ENCODE assay signal across 15 mouse cellular contexts in the genomic region with DNA sequence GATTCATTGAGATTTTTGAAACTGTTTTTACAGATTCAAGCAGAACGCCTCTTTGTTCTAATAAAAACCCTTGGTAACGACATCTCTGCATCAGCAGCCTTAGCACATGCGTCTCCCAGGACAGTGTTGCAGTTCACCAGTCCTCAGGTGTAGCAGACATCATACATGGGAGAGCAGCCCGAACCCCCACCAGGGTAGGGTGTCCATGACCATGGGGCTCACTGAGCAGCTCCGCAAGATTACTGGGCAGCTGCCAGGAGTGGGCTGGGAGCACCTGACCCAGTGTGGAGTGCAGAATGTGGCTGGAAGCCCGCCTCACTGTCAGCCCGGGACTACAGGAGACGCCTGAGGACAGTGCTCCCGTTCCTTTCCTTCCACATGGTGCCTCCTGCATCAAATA. TPM values are rescaled to one million over a fixed set of nuclear protein-coding genes. Genes with fewer than 3 reads are reported as not detected.
A peak's percentile ranks its signal among the peaks of the same experiment; 100 is the strongest.
DNase-seq lines count a peak whose midpoint lies in the region; ATAC-seq and TF ChIP-seq lines count a peak whose summit lies in the region.
"Had no signal": no experiment of that assay in that cellular context is flagged by ENCODE, and none has a peak within 500 bp of the region (broad histone marks: within the 10 kb centered on the region; RNA-seq: fewer than 3 reads in every experiment).

No protein-coding gene starts in this region.

- peaks cover 12% of the 10 kb centered on the region for H3K4me1 ChIP-seq in intestine, embryonic 14.5 days (replicated peaks; ENCODE audit: control insufficient read depth, insufficient read depth, low read length)
- peaks cover 39% of the 10 kb centered on the region for H3K4me1 ChIP-seq in intestine, embryonic 15.5 days (replicated peaks)
- peaks cover 86% of the 10 kb centered on the region for H3K4me1 ChIP-seq in G1E (ENCODE audit: insufficient read depth, low read depth, low read length)
- H3K4me1 ChIP-seq in kidney, adult 2 months (ENCODE audit: control insufficient read depth, insufficient read depth, low read length): peaks cover 22% of the 10 kb centered on the region
- peaks cover 15% of the 10 kb centered on the region for H3K4me1 ChIP-seq in forebrain, embryonic 12.5 days

- H3K27me3 ChIP-seq in intestine, embryonic 14.5 days (replicated peaks; ENCODE audit: control insufficient read depth, insufficient read depth, low read length): no peaks in the 10 kb centered on the region
- H3K27me3 ChIP-seq in intestine, embryonic 15.5 days (replicated peaks): no peaks in the 10 kb centered on the region
- H3K27me3 ChIP-seq in G1E (ENCODE audit: insufficient read depth, low read length): no peaks in the 10 kb centered on the region
- H3K27me3 ChIP-seq in kidney, adult 2 months (replicated peaks; ENCODE audit: control insufficient read depth, insufficient read depth, low read length): no peaks in the 10 kb centered on the region
- peaks cover 29% of the 10 kb centered on the region for H3K27me3 ChIP-seq in forebrain, embryonic 12.5 days

- no peak overlapping the region for H3K9ac ChIP-seq in intestine, embryonic 14.5 days (ENCODE audit: low read length)
- no peak overlapping the region for H3K9ac ChIP-seq in intestine, embryonic 15.5 days
- H3K9ac ChIP-seq in forebrain, embryonic 12.5 days: no peak overlapping the region
- H3K9ac ChIP-seq: neural tube, embryonic 13.5 days had no signal

- no peak for TF ChIP-seq CTCF in G1E (IDR thresholded peaks at IDR 0.05; ENCODE audit: low read depth, low read length)
- TF ChIP-seq CTCF in kidney, adult 2 months (conservative IDR thresholded peaks at IDR 0.05; ENCODE audit: insufficient read depth, insufficient read length, low read depth, low read length): no peak

- H3K4me2 ChIP-seq in intestine, embryonic 14.5 days (ENCODE audit: low read length): no peak overlapping the region
- no peak overlapping the region for H3K4me2 ChIP-seq in intestine, embryonic 15.5 days (replicated peaks)
- H3K4me2 ChIP-seq in forebrain, embryonic 12.5 days: no peak overlapping the region
- H3K4me2 ChIP-seq: neural tube, embryonic 13.5 days had no signal

- no peak for DNase-seq in intestine, embryonic 14.5 days (ENCODE audit: low spot score)
- no peak for DNase-seq in G1E (ENCODE audit: low spot score)
- peak; percentile 69 for DNase-seq in kidney, adult 2 months
- DNase-seq in kidney, postnatal 4 days: peak; percentile 43 to 64
- no peak for DNase-seq in adrenal gland, postnatal 4 days (ENCODE audit: low spot score in 2 of 2)
- DNase-seq: cerebellum, adult 8-10 months; midbrain, embryonic 14.5 days had no signal

- no peak overlapping the region for H3K4me3 ChIP-seq in intestine, embryonic 14.5 days (ENCODE audit: low read depth, low read length)
- no peak overlapping the region for H3K4me3 ChIP-seq in intestine, embryonic 15.5 days (replicated peaks)
- peak overlapping the region; percentile 89; the same call in 1 of the 2 replicates for H3K4me3 ChIP-seq in G1E (ENCODE audit: low read depth, low read length)
- H3K4me3 ChIP-seq in kidney, adult 2 months (ENCODE audit: insufficient read depth, low read depth, low read length): no peak overlapping the region
- no peak overlapping the region for H3K4me3 ChIP-seq in forebrain, embryonic 12.5 days (replicated peaks)
- H3K4me3 ChIP-seq: forebrain, embryonic 10.5 days; limb, embryonic 10.5 days; neural tube, embryonic 13.5 days had no signal

- TF ChIP-seq POLR2A in kidney, adult 2 months (IDR thresholded peaks at IDR 0.05; ENCODE audit: low read depth, low read length): peak; percentile 17

- H3K9me3 ChIP-seq in intestine, embryonic 14.5 days (ENCODE audit: control insufficient read depth, low read length): no peaks in the 10 kb centered on the region
- no peaks in the 10 kb centered on the region; the same call in 1 of the 2 replicates for H3K9me3 ChIP-seq in intestine, embryonic 15.5 days
- H3K9me3 ChIP-seq in G1E (replicated peaks): no peaks in the 10 kb centered on the region
- H3K9me3 ChIP-seq in forebrain, embryonic 12.5 days: no peaks in the 10 kb centered on the region
- H3K9me3 ChIP-seq: forebrain, embryonic 10.5 days; limb, embryonic 10.5 days; neural tube, embryonic 13.5 days had no signal

- WGBS in intestine, embryonic 14.5 days: 91% methylated on average over 9 of the region's 9 CpGs
- 87% methylated on average over 9 of the region's 9 CpGs for WGBS in intestine, embryonic 15.5 days
- WGBS in kidney, adult 2 months: 52% methylated on average over 9 of the region's 9 CpGs
- 92% methylated on average over 9 of the region's 9 CpGs for WGBS in forebrain, embryonic 12.5 days

- H3K36me3 ChIP-seq in intestine, embryonic 14.5 days (ENCODE audit: control insufficient read depth, insufficient read depth, low read length): peaks cover 60% of the 10 kb centered on the region
- H3K36me3 ChIP-seq in intestine, embryonic 15.5 days: peaks cover 47% of the 10 kb centered on the region
- peaks cover 81% of the 10 kb centered on the region for H3K36me3 ChIP-seq in G1E (replicated peaks)
- no peaks in the 10 kb centered on the region; the same call in 1 of the 2 replicates for H3K36me3 ChIP-seq in kidney, adult 2 months (ENCODE audit: control insufficient read depth, insufficient read depth, low read length)
- H3K36me3 ChIP-seq in forebrain, embryonic 12.5 days (replicated peaks): peaks cover 60% of the 10 kb centered on the region

- ATAC-seq in intestine, embryonic 14.5 days (replicated peaks; ENCODE audit: low FRiP score, low TSS enrichment, low read depth): no peak
- no peak for ATAC-seq in intestine, embryonic 15.5 days
- no peak for ATAC-seq in G1E (ENCODE audit: extremely low read depth, insufficient number of reproducible peaks, low FRiP score, poor library complexity, severe bottlenecking)
- no peak for ATAC-seq in inflammation-experienced regulatory T-cells, adult 6 months
- no peak for ATAC-seq in forebrain, embryonic 12.5 days (ENCODE audit: low FRiP score)
- ATAC-seq: activated CD4-positive, CD25-positive, alpha-beta regulatory T cell, adult 4 months had no signal

- 0 out of 2 replicates have a peak overlapping the region, but pooled peaks have one; percentile 7 for H3K27ac ChIP-seq in intestine, embryonic 14.5 days (ENCODE audit: low read depth)
- H3K27ac ChIP-seq in intestine, embryonic 15.5 days: no peak overlapping the region
- H3K27ac ChIP-seq in kidney, adult 2 months (ENCODE audit: insufficient read depth, low read depth, low read length): peak overlapping the region; percentile 53
- no peak overlapping the region for H3K27ac ChIP-seq in forebrain, embryonic 12.5 days
- H3K27ac ChIP-seq: forebrain, embryonic 10.5 days; limb, embryonic 10.5 days; neural tube, embryonic 13.5 days had no signal

RNA-seq across cellular contexts. Expression of a gene that starts 4.6 kb away (rescaled TPM):
- polyA plus RNA-seq in intestine, embryonic 14.5 days (2014; fragmentation: Nextera tagmentation; extraction: Ambion mirVana): 102 and 112 TPM in 2 replicates
- polyA plus RNA-seq in intestine, embryonic 15.5 days (2015; fragmentation: Nextera tagmentation; extraction: Ambion mirVana): 124 and 154 TPM in 2 replicates
- total RNA-seq in G1E (2014; fragmentation: Nextera tagmentation): 74.3 and 100.0 TPM in 2 replicates
- total RNA-seq in G1E (2017): 69.2 and 103 TPM in 2 replicates
- 58.4 and 87.4 TPM in 2 replicates for polyA plus RNA-seq in G1E (2012)
- 294 and 307 TPM in 2 replicates for polyA plus RNA-seq in kidney, adult 2 months (2012; rRNA removed)
- 10 to 100 TPM; 62.0 to 63.3 TPM for total RNA-seq in adrenal gland, postnatal 4 days (2021)
- 1 to 10 TPM in 1 of 3 experiments, under 1 TPM in 1, not detected in 1; 0.66 to 1.3 TPM for polyA plus RNA-seq in inflammation-experienced regulatory T-cells, adult 6 months (2017; shearing (Covaris generic))
- polyA plus RNA-seq in forebrain, embryonic 12.5 days (2016; fragmentation: Nextera tagmentation; extraction: Ambion mirVana): 3.0 and 3.8 TPM in 2 replicates

RNA-seq across cellular contexts. Expression of a gene that starts 9.9 kb away (rescaled TPM):
- 14.2 and 14.9 TPM in 2 replicates for polyA plus RNA-seq in intestine, embryonic 14.5 days (2014; fragmentation: Nextera tagmentation; extraction: Ambion mirVana)
- 22.3 and 23.3 TPM in 2 replicates for polyA plus RNA-seq in intestine, embryonic 15.5 days (2015; fragmentation: Nextera tagmentation; extraction: Ambion mirVana)
- total RNA-seq in G1E (2014; fragmentation: Nextera tagmentation) (17.5 and 24.8 TPM in 2 replicates), G1E (2017) (28.7 and 40.7 TPM in 2 replicates)
- 201 and 254 TPM in 2 replicates for polyA plus RNA-seq in G1E (2012)
- 40.2 and 48.2 TPM in 2 replicates for polyA plus RNA-seq in kidney, adult 2 months (2012; rRNA removed)
- total RNA-seq in adrenal gland, postnatal 4 days (2021): 10 to 100 TPM; 64.2 to 65.6 TPM
- polyA plus RNA-seq in inflammation-experienced regulatory T-cells, adult 6 months (2017; shearing (Covaris generic)): 1 to 10 TPM; 4.8 to 6.2 (median 6.2) TPM
- polyA plus RNA-seq in forebrain, embryonic 12.5 days (2016; fragmentation: Nextera tagmentation; extraction: Ambion mirVana): 32.5 and 32.6 TPM in 2 replicates

RNA-seq across cellular contexts. Expression of a gene that starts 21.0 kb away (rescaled TPM):
- polyA plus RNA-seq in intestine, embryonic 14.5 days (2014; fragmentation: Nextera tagmentation; extraction: Ambion mirVana): not detected in 2 replicates
- polyA plus RNA-seq in intestine, embryonic 15.5 days (2015; fragmentation: Nextera tagmentation; extraction: Ambion mirVana): not detected in 2 replicates
- total RNA-seq in G1E (2014; fragmentation: Nextera tagmentation): not detected in 2 replicates
- total RNA-seq in G1E (2017): not detected in 2 replicates
- not detected in 2 replicates for polyA plus RNA-seq in G1E (2012)
- not detected in 2 replicates for polyA plus RNA-seq in kidney, adult 2 months (2012; rRNA removed)
- total RNA-seq in adrenal gland, postnatal 4 days (2021): under 1 TPM in 1 of 2 experiments, not detected in 1; 0.20 TPM
- polyA plus RNA-seq in inflammation-experienced regulatory T-cells, adult 6 months (2017; shearing (Covaris generic)): not detected
- polyA plus RNA-seq in forebrain, embryonic 12.5 days (2016; fragmentation: Nextera tagmentation; extraction: Ambion mirVana): not detected in 2 replicates
- total RNA-seq: hematopoietic stem cell, adult 5-6 weeks had no signal
- polyA plus RNA-seq: activated CD4-positive, CD25-positive, alpha-beta regulatory T cell, adult 4 months; forebrain, embryonic 10.5 days; limb, embryonic 10.5 days; midbrain, embryonic 14.5 days; neural tube, embryonic 13.5 days had no signal

RNA-seq across cellular contexts. Expression of a gene that starts 46.4 kb away (rescaled TPM):
- polyA plus RNA-seq in intestine, embryonic 14.5 days (2014; fragmentation: Nextera tagmentation; extraction: Ambion mirVana): 13.9 and 14.8 TPM in 2 replicates
- 10.8 and 11.0 TPM in 2 replicates for polyA plus RNA-seq in intestine, embryonic 15.5 days (2015; fragmentation: Nextera tagmentation; extraction: Ambion mirVana)
- total RNA-seq in G1E (2014; fragmentation: Nextera tagmentation) (12.0 and 14.7 TPM in 2 replicates), G1E (2017) (6.1 and 7.7 TPM in 2 replicates)
- 6.6 and 8.6 TPM in 2 replicates for polyA plus RNA-seq in G1E (2012)
- 18.4 and 19.7 TPM in 2 replicates for polyA plus RNA-seq in kidney, adult 2 months (2012; rRNA removed)
- total RNA-seq in adrenal gland, postnatal 4 days (2021): 10 to 100 TPM; 22.1 to 23.1 TPM
- 1 to 10 TPM; 3.3 to 4.2 (median 3.6) TPM for polyA plus RNA-seq in inflammation-experienced regulatory T-cells, adult 6 months (2017; shearing (Covaris generic))
- 21.4 and 22.5 TPM in 2 replicates for polyA plus RNA-seq in forebrain, embryonic 12.5 days (2016; fragmentation: Nextera tagmentation; extraction: Ambion mirVana)

RNA-seq across cellular contexts. Expression of a gene that starts 46.5 kb away (rescaled TPM):
- polyA plus RNA-seq in intestine, embryonic 14.5 days (2014; fragmentation: Nextera tagmentation; extraction: Ambion mirVana): 12.1 and 15.1 TPM in 2 replicates
- polyA plus RNA-seq in intestine, embryonic 15.5 days (2015; fragmentation: Nextera tagmentation; extraction: Ambion mirVana): 14.1 and 15.3 TPM in 2 replicates
- 6.8 and 11.0 TPM in 2 replicates for total RNA-seq in G1E (2014; fragmentation: Nextera tagmentation)
- 17.0 and 20.5 TPM in 2 replicates for total RNA-seq in G1E (2017)
- 13.4 and 16.7 TPM in 2 replicates for polyA plus RNA-seq in G1E (2012)
- 5.0 and 10.1 TPM in 2 replicates for polyA plus RNA-seq in kidney, adult 2 months (2012; rRNA removed)
- total RNA-seq in adrenal gland, postnatal 4 days (2021): 10 to 100 TPM; 13.8 TPM
- 10 to 100 TPM; 14.3 to 15.9 (median 15.5) TPM for polyA plus RNA-seq in inflammation-experienced regulatory T-cells, adult 6 months (2017; shearing (Covaris generic))
- 9.9 and 11.9 TPM in 2 replicates for polyA plus RNA-seq in forebrain, embryonic 12.5 days (2016; fragmentation: Nextera tagmentation; extraction: Ambion mirVana)

Comparison
In these comparisons a context has a peak if more than half of its experiments do, and no peak if none do; other contexts are left out.
1. H3K27ac ChIP-seq: peak in intestine, embryonic 14.5 days (single experiment) and kidney, adult 2 months (single experiment); none in intestine, embryonic 15.5 days (single experiment) and forebrain, embryonic 12.5 days (single experiment).
2. DNase-seq: peak in kidney, adult 2 months (single experiment) and kidney, postnatal 4 days (2 of 2); none in intestine, embryonic 14.5 days (single experiment), G1E (single experiment) and adrenal gland, postnatal 4 days (0 of 2).
3. RNA of a gene that starts 4.6 kb away (polyA plus RNA-seq): 294 to 307 TPM in kidney, adult 2 months, 124 to 154 TPM in intestine, embryonic 15.5 days, 102 to 112 TPM in intestine, embryonic 14.5 days and 58.4 to 87.4 TPM in G1E; 3.0 to 3.8 TPM in forebrain, embryonic 12.5 days and 0.66 to 1.3 TPM in inflammation-experienced regulatory T-cells, adult 6 months; every median in the first group is over 10 times any median in the second.